Mouse (Mus musculus): ENCODE results near the gene Pold1. TPM values are rescaled to one million over a fixed set of nuclear protein-coding genes. Genes with fewer than 3 reads are reported as not detected.

The Pold1 gene
- total RNA-seq, 4 experiments from 2014 or later, result 10.5 to 13.8 (median 12.8) TPM

GRCm38 (mm10) chr7:44487936-44488335 is 60.7 kb downstream of the Pold1 start:
- no peak for DNase-seq (ENCODE audit: low spot score in 2 of 2)

DNA sequence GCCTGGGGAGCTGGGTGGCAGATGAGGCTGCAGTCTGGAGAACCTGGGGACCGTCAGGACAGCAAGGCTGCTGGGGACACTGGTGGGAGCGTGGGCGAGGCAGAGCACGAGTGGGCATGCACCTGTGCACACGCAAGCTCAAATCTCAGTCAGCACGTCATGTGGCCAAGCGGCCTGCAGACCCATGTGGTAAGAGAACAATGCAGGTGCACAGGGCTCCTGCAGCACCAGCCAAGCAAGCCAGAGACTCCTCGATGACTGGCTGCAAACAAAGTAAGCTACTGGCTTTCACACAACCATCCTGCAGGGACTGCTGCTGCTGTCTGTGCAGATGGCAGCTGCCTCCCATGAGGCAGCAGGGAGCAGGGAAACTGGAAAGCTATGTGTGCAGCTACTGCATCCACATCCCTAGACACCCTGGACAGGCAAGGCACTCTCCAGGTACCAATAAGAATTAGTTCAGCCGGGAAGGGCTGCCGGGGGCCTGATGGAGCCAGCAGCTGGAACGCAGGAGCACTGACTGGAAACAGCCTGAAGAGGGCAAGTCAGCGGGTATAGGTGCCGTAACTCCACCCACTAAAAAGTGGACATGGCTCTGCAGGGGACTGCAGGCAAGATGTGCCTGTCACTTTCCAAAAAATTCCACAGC is 61.6 kb downstream of the Pold1 start:
- DNase-seq (ENCODE audit: low spot score in 2 of 2), result no peak

DNA sequence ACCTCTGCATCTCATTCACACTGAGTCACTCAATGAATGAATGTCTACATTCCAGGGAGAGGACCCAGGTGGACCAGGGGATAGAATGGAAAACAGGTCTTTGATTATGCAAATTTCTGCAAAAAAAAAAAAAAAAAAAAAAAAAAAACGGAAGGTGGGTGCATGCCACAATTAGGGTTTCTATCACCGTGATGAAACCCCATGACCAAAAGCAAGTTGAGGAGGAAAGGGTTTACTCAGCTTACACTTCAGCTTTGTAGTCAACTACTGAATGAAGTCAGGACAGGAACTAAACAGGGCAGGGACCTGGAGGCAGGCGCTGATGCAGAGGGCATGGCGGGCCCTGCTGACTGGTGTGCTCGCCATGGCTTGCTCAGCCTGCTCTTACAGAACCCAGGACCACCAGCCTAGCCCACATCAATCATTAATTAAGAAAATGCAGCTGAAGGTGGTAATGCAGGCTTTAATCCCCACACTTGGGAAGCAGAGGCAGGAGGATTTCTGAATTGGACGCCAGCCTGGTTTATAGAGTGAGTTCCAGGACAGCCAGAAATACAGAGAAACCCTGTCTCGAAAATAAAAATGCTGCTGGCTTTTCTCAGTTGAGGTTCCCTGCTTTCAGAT is 63.0 kb downstream of the Pold1 start:
- peak in 1 of 2 experiments; percentile 4 for DNase-seq (ENCODE audit: low spot score in 2 of 2)

GRCm38 (mm10) chr7:44484841-44485571 is 63.6 kb downstream of the Pold1 start:
- peak; percentile 61 to 82 for DNase-seq (ENCODE audit: low spot score in 2 of 2)

DNA sequence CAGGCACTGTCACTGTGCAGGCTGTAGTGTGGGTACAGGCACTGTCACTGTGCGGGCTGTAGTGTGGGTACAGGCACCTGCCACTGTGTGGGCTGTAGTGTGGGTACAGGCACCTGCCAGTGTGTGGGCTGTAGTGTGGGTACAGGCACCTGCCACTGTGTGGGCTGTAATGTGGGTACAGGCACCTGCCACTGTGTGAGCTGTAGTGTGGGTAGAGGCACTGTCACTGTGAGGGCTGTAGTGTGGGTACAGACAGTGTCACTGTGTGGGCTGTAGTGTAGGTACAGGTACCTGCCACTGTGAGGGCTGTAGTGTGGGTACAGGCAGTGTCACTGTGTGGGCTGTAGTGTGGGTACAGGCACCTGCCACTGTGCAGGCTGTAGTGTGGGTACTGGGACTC is 64.5 kb downstream of the Pold1 start:
- peak in 1 of 2 experiments; percentile 4 for DNase-seq (ENCODE audit: low spot score in 2 of 2)

DNA sequence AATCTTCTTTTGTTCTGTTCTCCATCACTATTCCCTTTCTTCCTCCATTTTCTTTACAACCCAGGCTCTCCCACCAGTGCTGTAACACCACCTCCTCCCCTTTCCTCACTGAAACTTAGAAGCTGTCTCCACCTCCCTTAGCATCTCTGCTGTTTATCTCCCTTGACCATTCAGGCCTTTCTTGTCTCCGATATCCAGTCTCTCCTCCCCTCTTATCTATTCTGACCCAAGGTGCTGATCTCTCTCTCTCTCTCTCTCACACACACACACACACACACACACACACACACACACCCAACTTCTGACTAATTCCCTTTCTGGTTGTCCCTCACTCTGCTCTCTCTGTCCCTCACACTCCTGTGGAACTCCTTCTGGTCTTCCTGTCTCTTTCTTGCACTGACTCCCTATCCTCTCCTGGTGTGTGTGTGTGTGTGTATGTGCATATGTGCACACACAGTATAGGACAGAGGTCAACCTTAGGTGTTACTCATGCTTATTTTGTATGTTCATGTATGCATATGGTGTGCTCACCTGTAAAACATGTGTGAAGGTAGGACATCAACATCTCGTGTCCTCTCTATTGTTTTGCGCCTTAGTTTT is 65.7 kb downstream of the Pold1 start:
- no peak for DNase-seq (ENCODE audit: low spot score in 2 of 2)

Small RNA genes within 50 kb of the gene (microRNA-seq; reads per million reads assigned to microRNA genes)
- 0 to 2.1 reads per million in 2 experiments for gene Mir7053

Other genes starting within 250 kb of the Pold1 start
- gene Clec11a, start 241.9 kb downstream of the Pold1 start, total RNA-seq (2022), result 1 to 10 TPM; 2.6 to 3.7 (median 3.1) TPM
- gene Shank1, start 238.6 kb downstream of the Pold1 start, total RNA-seq (2022), result 100 to 1,000 TPM; 509 to 568 (median 540) TPM
- 10 to 100 TPM; 64.0 to 74.2 (median 69.8) TPM for gene Syt3, start 164.7 kb downstream of the Pold1 start, total RNA-seq (2022)
- 1 to 10 TPM; 1.5 to 2.8 (median 2.2) TPM for gene 1700008O03Rik, start 163.0 kb downstream of the Pold1 start, total RNA-seq (2022)
- 100 to 1,000 TPM; 272 to 301 (median 284) TPM for gene Lrrc4b, start 119.8 kb downstream of the Pold1 start, total RNA-seq (2022)
- 1 to 10 TPM; 5.2 to 9.7 (median 6.4) TPM for gene Aspdh, start 83.5 kb downstream of the Pold1 start, total RNA-seq (2022)
- gene Josd2, start 80.9 kb downstream of the Pold1 start, total RNA-seq (2022), result 10 to 100 TPM; 84.0 to 90.6 (median 87.5) TPM
- 100 to 1,000 TPM; 186 to 208 (median 193) TPM for gene Emc10, start 52.3 kb downstream of the Pold1 start, total RNA-seq (2022)
- gene Fam71e1, start 52.3 kb downstream of the Pold1 start, total RNA-seq (2022), result 10 to 100 TPM; 19.7 to 22.5 (median 20.8) TPM
- gene Mybpc2, start 24.2 kb downstream of the Pold1 start, total RNA-seq (2022), result 1 to 10 TPM in 2 of 4 experiments, under 1 TPM in 2; 0.63 to 2.2 (median 1.4) TPM
- gene Spib, start 16.8 kb downstream of the Pold1 start, total RNA-seq (2022), result under 1 TPM in 1 of 4 experiments, not detected in 3; 0.22 TPM
- gene Nr1h2, start 5.1 kb upstream of the Pold1 start, total RNA-seq (2022), result 10 to 100 TPM; 61.1 to 71.4 (median 64.3) TPM
- not detected for gene Napsa, start 23.5 kb upstream of the Pold1 start, total RNA-seq (2022)
- gene Kcnc3, start 41.8 kb upstream of the Pold1 start, total RNA-seq (2022), result 10 to 100 TPM; 85.4 to 98.3 (median 97.3) TPM
- gene Myh14, start 122.0 kb upstream of the Pold1 start, total RNA-seq (2022), result 10 to 100 TPM; 26.2 to 34.1 (median 29.1) TPM
- not detected for gene Izumo2, start 159.9 kb upstream of the Pold1 start, total RNA-seq (2022)
- 10 to 100 TPM; 26.8 to 33.5 (median 30.9) TPM for gene Vrk3, start 199.6 kb upstream of the Pold1 start, total RNA-seq (2022)
- under 1 TPM; 0.23 to 0.55 (median 0.42) TPM for gene Zfp473, start 202.2 kb upstream of the Pold1 start, total RNA-seq (2022)